Mouse (Mus musculus) midbrain, embryonic 14.5 days (tissue): Measurements from ENCODE around the gene Fos. TPM values are rescaled to one million over a fixed set of nuclear protein-coding genes. Genes with fewer than 3 reads are reported as not detected.

Experiments
- ATAC-seq: fragments of 200-750 bp; cut with Nextera tagmentation; 2 replicates; pipeline ENCODE4 v1.8.0; 2017; ENCODE audit warnings: moderate number of reproducible peaks, moderate library complexity; ENCODE audit not compliant: low FRiP score, low TSS enrichment
- DNase-seq: peaks from one replicate; pipeline ENCODE4 v3.0.0-alpha.2; 2015
- H3K27ac ChIP-seq: fragments of 300-500 bp; sonication (generic); replicated peaks from 2 replicates; pipeline ENCODE4 v1.5.1; 2014; ENCODE audit warnings: mild to moderate bottlenecking, low read depth, low read length, moderate library complexity
- H3K27me3 ChIP-seq: fragments of 300-500 bp; sonication (generic); 2 replicates; pipeline ENCODE4 v1.6.1; 2014; ENCODE audit warnings: low read length, control low read depth, mixed read lengths; ENCODE audit not compliant: control insufficient read depth, insufficient read depth
- H3K36me3 ChIP-seq: fragments of 300-500 bp; sonication (generic); 2 replicates; pipeline ENCODE4 v1.6.1; 2014; ENCODE audit warnings: low read length, control low read depth; ENCODE audit not compliant: control insufficient read depth, insufficient read depth
- H3K4me1 ChIP-seq: fragments of 300-500 bp; sonication (generic); 2 replicates; pipeline ENCODE4 v1.6.1; 2014; ENCODE audit warnings: mild to moderate bottlenecking, antibody characterized with exemption, low read length, control low read depth; ENCODE audit not compliant: control insufficient read depth, insufficient read depth
- H3K4me2 ChIP-seq: fragments of 300-500 bp; sonication (generic); 2 replicates; pipeline ENCODE4 v1.6.1; 2014; ENCODE audit warnings: mild to moderate bottlenecking, low read length, moderate library complexity
- H3K4me3 ChIP-seq: fragments of 300-500 bp; sonication (generic); replicated peaks from 2 replicates; pipeline ENCODE4 v1.5.1; 2014; ENCODE audit warnings: low read depth, low read length
- H3K9ac ChIP-seq: fragments of 300-500 bp; sonication (generic); replicated peaks from 2 replicates; pipeline ENCODE4 v1.6.1; 2014; ENCODE audit warnings: mild to moderate bottlenecking, low read length, moderate library complexity
- H3K9me3 ChIP-seq: fragments of 300-500 bp; sonication (generic); 2 replicates; pipeline ENCODE4 v1.6.1; 2016; ENCODE audit warnings: low read length, control low read depth, mixed read lengths; ENCODE audit not compliant: control insufficient read depth
- WGBS: fragments of 180-500 bp; shearing (Covaris S2); extraction: QIAGEN DNeasy Blood & Tissue Kit; methylation state at CpG from one replicate; pipeline ENCODE4 v1.1.7; 2014; 5-methylcytosine and 5-hydroxymethylcytosine counted together
- polyA plus RNA-seq: library from polyadenylated mRNA; unstranded; fragments of >200 nt; fragmentation: Nextera tagmentation; extraction: Ambion mirVana; gene quantifications from 2 replicates; pipeline ENCODE4 v1.2.1, GENCODE M21; 2014

Fos gene
- polyA plus RNA-seq, 1 experiment from 2014 or later, result 1.1 TPM

- peak overlapping the region; percentile 58 for H3K9ac ChIP-seq
- H3K4me3 ChIP-seq, result peak overlapping the region; percentile 46
- no peaks in the 10 kb centered on the region for H3K9me3 ChIP-seq
- peaks cover 17% of the 10 kb centered on the region for H3K27me3 ChIP-seq
- under 1% methylated on average over 42 of the region's 42 CpGs for WGBS
- ATAC-seq, result peak; percentile 17; the same call in 1 of the 2 replicates
- peak overlapping the region; percentile 98 for H3K4me2 ChIP-seq
- H3K4me1 ChIP-seq, result peaks cover 32% of the 10 kb centered on the region
- no peak overlapping the region for H3K27ac ChIP-seq
- H3K36me3 ChIP-seq, result no peaks in the 10 kb centered on the region
- peak; percentile 81 for DNase-seq
These were observed 1.6 kb upstream of the Fos start for GRCm38 (mm10) chr12:85471920-85472655.

GRCm38 (mm10) chr12:85472656-85473410, 857 bp upstream of the Fos start:
- no peaks in the 10 kb centered on the region for H3K36me3 ChIP-seq
- 0 out of 2 replicates have a peak, but pooled peaks have one; percentile 0 for ATAC-seq
- peak overlapping the region; percentile 46 for H3K4me3 ChIP-seq
- under 1% methylated on average over 23 of the region's 23 CpGs for WGBS
- H3K27ac ChIP-seq, result no peak overlapping the region
- H3K27me3 ChIP-seq, result peaks cover 17% of the 10 kb centered on the region
- no peaks in the 10 kb centered on the region for H3K9me3 ChIP-seq
- peaks cover 30% of the 10 kb centered on the region for H3K4me1 ChIP-seq
- peak; percentile 43 for DNase-seq
- H3K9ac ChIP-seq, result peak overlapping the region; percentile 14; the same call in 1 of the 2 replicates
- peak overlapping the region; percentile 98 for H3K4me2 ChIP-seq

GRCm38 (mm10) chr12:85474298-85475231, 875 bp downstream of the Fos start:
- H3K36me3 ChIP-seq, result no peaks in the 10 kb centered on the region
- peak overlapping the region; percentile 14; the same call in 1 of the 2 replicates for H3K9ac ChIP-seq
- no peaks in the 10 kb centered on the region for H3K9me3 ChIP-seq
- WGBS, result under 1% methylated on average over 49 of the region's 49 CpGs
- ATAC-seq, result peak; percentile 14; the same call in 1 of the 2 replicates
- peaks cover 17% of the 10 kb centered on the region for H3K27me3 ChIP-seq
- H3K27ac ChIP-seq, result no peak overlapping the region
- peak overlapping the region; percentile 98 for H3K4me2 ChIP-seq
- H3K4me1 ChIP-seq, result peaks cover 29% of the 10 kb centered on the region
- H3K4me3 ChIP-seq, result peak overlapping the region; percentile 46
- DNase-seq, result peak; percentile 82

- DNase-seq, result peak; percentile 27
- peak overlapping the region; percentile 46 for H3K4me3 ChIP-seq
- ATAC-seq, result no peak
- no peak overlapping the region for H3K9ac ChIP-seq
- no peak overlapping the region for H3K27ac ChIP-seq
- peak overlapping the region; percentile 98 for H3K4me2 ChIP-seq
- no peaks in the 10 kb centered on the region for H3K36me3 ChIP-seq
- 4% methylated on average over 15 of the region's 16 CpGs for WGBS
- H3K9me3 ChIP-seq, result no peaks in the 10 kb centered on the region
- H3K27me3 ChIP-seq, result peaks cover 17% of the 10 kb centered on the region
- H3K4me1 ChIP-seq, result peaks cover 29% of the 10 kb centered on the region
These were observed 1.7 kb downstream of the Fos start for GRCm38 (mm10) chr12:85475232-85475919.

- ATAC-seq (no peak), DNase-seq (no peak)
- peaks cover 29% of the 10 kb centered on the region for H3K4me1 ChIP-seq
- no peaks in the 10 kb centered on the region for H3K9me3 ChIP-seq
- no peak overlapping the region for H3K27ac ChIP-seq
- WGBS, result 26% methylated on average over 23 of the region's 23 CpGs
- no peak overlapping the region for H3K9ac ChIP-seq
- peaks cover 17% of the 10 kb centered on the region for H3K27me3 ChIP-seq
- H3K36me3 ChIP-seq, result no peaks in the 10 kb centered on the region
- no peak overlapping the region for H3K4me3 ChIP-seq
- H3K4me2 ChIP-seq, result peak overlapping the region; percentile 98
These were observed 2.5 kb downstream of the Fos start for GRCm38 (mm10) chr12:85475920-85476828.

GRCm38 (mm10) chr12:85477219-85477618, 3.5 kb downstream of the Fos start:
- no peak overlapping the region for H3K4me3 ChIP-seq
- WGBS, result 80% methylated on average over 4 of the region's 4 CpGs

GRCm38 (mm10) chr12:85477804-85478203, 4.1 kb downstream of the Fos start:
- Histone ChIP-seq H3K27me3 (peaks cover 17% of the 10 kb centered on the region), H3K4me2 (no peak overlapping the region), H3K9me3 (no peaks in the 10 kb centered on the region), H3K4me3 (no peak overlapping the region), H3K4me1 (peaks cover 15% of the 10 kb centered on the region), H3K9ac (no peak overlapping the region), H3K36me3 (no peaks in the 10 kb centered on the region), H3K27ac (no peak overlapping the region)
- DNase-seq (no peak), ATAC-seq (no peak)
- 63% methylated on average over 3 of the region's 3 CpGs for WGBS

More at GRCm38 (mm10) chr12:85477219-85477618, 3.5 kb downstream of the Fos start:
- no peaks in the 10 kb centered on the region for H3K36me3 ChIP-seq
- no peak overlapping the region for H3K9ac ChIP-seq
- peaks cover 21% of the 10 kb centered on the region for H3K4me1 ChIP-seq
- peaks cover 17% of the 10 kb centered on the region for H3K27me3 ChIP-seq
- H3K9me3 ChIP-seq, result no peaks in the 10 kb centered on the region
- no peak for DNase-seq
- H3K27ac ChIP-seq, result no peak overlapping the region
- no peak overlapping the region for H3K4me2 ChIP-seq
- ATAC-seq, result no peak
